Mouse (Mus musculus): ENCODE measurements around the gene Ccdc3. TPM values are rescaled to one million over a fixed set of nuclear protein-coding genes. Genes with fewer than 3 reads are reported as not detected.
A peak's percentile ranks its signal among the peaks of the same experiment; 100 is the strongest.

Ccdc3 gene
- polyA plus RNA-seq, 1 experiment from 2014 or later: 7.9 TPM

- peak overlapping the region; percentile 65 for H3K27ac ChIP-seq (ENCODE audit: low read depth, low read length)
- peaks cover 9% of the 10 kb centered on the region for H3K4me1 ChIP-seq (ENCODE audit: control insufficient read depth, insufficient read depth, low read depth, low read length)
- no peaks in the 10 kb centered on the region for H3K27me3 ChIP-seq (replicated peaks; ENCODE audit: control insufficient read depth, insufficient read depth, low read length)
- H3K4me3 ChIP-seq (ENCODE audit: low read length): no peak overlapping the region
- H3K36me3 ChIP-seq (ENCODE audit: control insufficient read depth, insufficient read depth, low read length): no peaks in the 10 kb centered on the region
- WGBS: 18% methylated on average over 8 of the region's 8 CpGs
- peak overlapping the region; percentile 44; the same call in 1 of the 2 replicates for H3K9ac ChIP-seq (ENCODE audit: low read depth, low read length)
- ATAC-seq: peak; percentile 75
- no peaks in the 10 kb centered on the region for H3K9me3 ChIP-seq (ENCODE audit: control insufficient read depth, low read length)
- H3K4me2 ChIP-seq (ENCODE audit: low read length): no peak overlapping the region
Observed at GRCm38 (mm10) chr2:5112785-5113291, 24.7 kb upstream of the Ccdc3 start.

GRCm38 (mm10) chr2:5114386-5114785 lies 23.2 kb upstream of the Ccdc3 start:
- no peak for ATAC-seq
- Histone ChIP-seq H3K9me3 (ENCODE audit: control insufficient read depth, low read length) (no peaks in the 10 kb centered on the region), H3K27me3 (replicated peaks; ENCODE audit: control insufficient read depth, insufficient read depth, low read length) (no peaks in the 10 kb centered on the region), H3K36me3 (ENCODE audit: control insufficient read depth, insufficient read depth, low read length) (no peaks in the 10 kb centered on the region), H3K4me1 (ENCODE audit: control insufficient read depth, insufficient read depth, low read depth, low read length) (peaks cover 9% of the 10 kb centered on the region), H3K27ac (ENCODE audit: low read depth, low read length) (no peak overlapping the region), H3K9ac (ENCODE audit: low read depth, low read length) (no peak overlapping the region), H3K4me2 (ENCODE audit: low read length) (no peak overlapping the region), H3K4me3 (ENCODE audit: low read length) (no peak overlapping the region)
- WGBS: 95% methylated on average over 8 of the region's 8 CpGs

GRCm38 (mm10) chr2:5116856-5117532 lies 20.6 kb upstream of the Ccdc3 start:
- ATAC-seq: peak; percentile 94
- 18% methylated on average over 5 of the region's 5 CpGs for WGBS

GRCm38 (mm10) chr2:5125506-5125905 lies 12.1 kb upstream of the Ccdc3 start:
- Histone ChIP-seq H3K4me3 (ENCODE audit: low read length) (no peak overlapping the region), H3K9me3 (ENCODE audit: control insufficient read depth, low read length) (no peaks in the 10 kb centered on the region), H3K4me1 (ENCODE audit: control insufficient read depth, insufficient read depth, low read depth, low read length) (peaks cover 3% of the 10 kb centered on the region; the same call in 1 of the 2 replicates), H3K27ac (ENCODE audit: low read depth, low read length) (no peak overlapping the region), H3K36me3 (ENCODE audit: control insufficient read depth, insufficient read depth, low read length) (no peaks in the 10 kb centered on the region), H3K9ac (ENCODE audit: low read depth, low read length) (no peak overlapping the region), H3K4me2 (ENCODE audit: low read length) (no peak overlapping the region), H3K27me3 (replicated peaks; ENCODE audit: control insufficient read depth, insufficient read depth, low read length) (no peaks in the 10 kb centered on the region)
- WGBS: 23% methylated on average over 6 of the region's 6 CpGs
- no peak for ATAC-seq

More at GRCm38 (mm10) chr2:5116856-5117532, 20.6 kb upstream of the Ccdc3 start:
- no peaks in the 10 kb centered on the region for H3K27me3 ChIP-seq (replicated peaks; ENCODE audit: control insufficient read depth, insufficient read depth, low read length)
- H3K4me2 ChIP-seq (ENCODE audit: low read length): peak overlapping the region; percentile 18; the same call in 1 of the 2 replicates
- no peaks in the 10 kb centered on the region for H3K9me3 ChIP-seq (ENCODE audit: control insufficient read depth, low read length)
- peak overlapping the region; percentile 57 for H3K27ac ChIP-seq (ENCODE audit: low read depth, low read length)
- no peak overlapping the region for H3K4me3 ChIP-seq (ENCODE audit: low read length)
- H3K36me3 ChIP-seq (ENCODE audit: control insufficient read depth, insufficient read depth, low read length): no peaks in the 10 kb centered on the region
- peaks cover 9% of the 10 kb centered on the region for H3K4me1 ChIP-seq (ENCODE audit: control insufficient read depth, insufficient read depth, low read depth, low read length)
- no peak overlapping the region for H3K9ac ChIP-seq (ENCODE audit: low read depth, low read length)

- Histone ChIP-seq H3K27ac (ENCODE audit: low read depth, low read length) (no peak overlapping the region), H3K4me3 (ENCODE audit: low read length) (no peak overlapping the region), H3K9me3 (ENCODE audit: control insufficient read depth, low read length) (no peaks in the 10 kb centered on the region), H3K4me2 (ENCODE audit: low read length) (no peak overlapping the region), H3K27me3 (replicated peaks; ENCODE audit: control insufficient read depth, insufficient read depth, low read length) (no peaks in the 10 kb centered on the region), H3K36me3 (ENCODE audit: control insufficient read depth, insufficient read depth, low read length) (no peaks in the 10 kb centered on the region), H3K9ac (ENCODE audit: low read depth, low read length) (no peak overlapping the region), H3K4me1 (ENCODE audit: control insufficient read depth, insufficient read depth, low read depth, low read length) (peaks cover 3% of the 10 kb centered on the region; the same call in 1 of the 2 replicates)
- peak; percentile 65 for ATAC-seq
- 57% methylated on average over 5 of the region's 5 CpGs for WGBS
Observed at GRCm38 (mm10) chr2:5127369-5127768, 10.2 kb upstream of the Ccdc3 start.

GRCm38 (mm10) chr2:5129099-5129498 lies 8.5 kb upstream of the Ccdc3 start:
- peaks cover 3% of the 10 kb centered on the region; the same call in 1 of the 2 replicates for H3K4me1 ChIP-seq (ENCODE audit: control insufficient read depth, insufficient read depth, low read depth, low read length)
- H3K4me2 ChIP-seq (ENCODE audit: low read length): no peak overlapping the region
- no peak overlapping the region; the same call in 1 of the 2 replicates for H3K9ac ChIP-seq (ENCODE audit: low read depth, low read length)
- no peak for ATAC-seq
- H3K4me3 ChIP-seq (ENCODE audit: low read length): no peak overlapping the region
- 66% methylated on average over 3 of the region's 3 CpGs for WGBS
- no peak overlapping the region for H3K27ac ChIP-seq (ENCODE audit: low read depth, low read length)
- no peaks in the 10 kb centered on the region for H3K9me3 ChIP-seq (ENCODE audit: control insufficient read depth, low read length)
- H3K36me3 ChIP-seq (ENCODE audit: control insufficient read depth, insufficient read depth, low read length): no peaks in the 10 kb centered on the region
- no peaks in the 10 kb centered on the region for H3K27me3 ChIP-seq (replicated peaks; ENCODE audit: control insufficient read depth, insufficient read depth, low read length)

- Histone ChIP-seq H3K4me1 (ENCODE audit: control insufficient read depth, insufficient read depth, low read depth, low read length) (peaks cover 3% of the 10 kb centered on the region; the same call in 1 of the 2 replicates), H3K9me3 (ENCODE audit: control insufficient read depth, low read length) (no peaks in the 10 kb centered on the region), H3K9ac (ENCODE audit: low read depth, low read length) (no peak overlapping the region), H3K36me3 (ENCODE audit: control insufficient read depth, insufficient read depth, low read length) (no peaks in the 10 kb centered on the region), H3K27ac (ENCODE audit: low read depth, low read length) (no peak overlapping the region), H3K4me2 (ENCODE audit: low read length) (no peak overlapping the region), H3K4me3 (ENCODE audit: low read length) (no peak overlapping the region), H3K27me3 (replicated peaks; ENCODE audit: control insufficient read depth, insufficient read depth, low read length) (peaks cover 4% of the 10 kb centered on the region)
- WGBS: 97% methylated on average over 4 of the region's 4 CpGs
- no peak for ATAC-seq
Observed at GRCm38 (mm10) chr2:5132046-5132445, 5.5 kb upstream of the Ccdc3 start.

GRCm38 (mm10) chr2:5134959-5135743 lies 2.4 kb upstream of the Ccdc3 start:
- Histone ChIP-seq H3K36me3 (ENCODE audit: control insufficient read depth, insufficient read depth, low read length) (no peaks in the 10 kb centered on the region), H3K4me3 (ENCODE audit: low read length) (no peak overlapping the region), H3K27me3 (replicated peaks; ENCODE audit: control insufficient read depth, insufficient read depth, low read length) (peaks cover 17% of the 10 kb centered on the region), H3K9me3 (ENCODE audit: control insufficient read depth, low read length) (no peaks in the 10 kb centered on the region), H3K4me1 (ENCODE audit: control insufficient read depth, insufficient read depth, low read depth, low read length) (peaks cover 8% of the 10 kb centered on the region), H3K4me2 (ENCODE audit: low read length) (no peak overlapping the region), H3K9ac (ENCODE audit: low read depth, low read length) (no peak overlapping the region), H3K27ac (ENCODE audit: low read depth, low read length) (no peak overlapping the region)
- 80% methylated on average over 5 of the region's 5 CpGs for WGBS
- no peak for ATAC-seq

GRCm38 (mm10) chr2:5139961-5140360 lies 2.4 kb downstream of the Ccdc3 start:
- no peak for ATAC-seq
- WGBS: 40% methylated on average over 4 of the region's 4 CpGs
- Histone ChIP-seq H3K36me3 (ENCODE audit: control insufficient read depth, insufficient read depth, low read length) (no peaks in the 10 kb centered on the region), H3K27ac (ENCODE audit: low read depth, low read length) (no peak overlapping the region), H3K4me2 (ENCODE audit: low read length) (no peak overlapping the region), H3K27me3 (replicated peaks; ENCODE audit: control insufficient read depth, insufficient read depth, low read length) (peaks cover 17% of the 10 kb centered on the region), H3K9me3 (ENCODE audit: control insufficient read depth, low read length) (no peaks in the 10 kb centered on the region), H3K9ac (ENCODE audit: low read depth, low read length) (no peak overlapping the region), H3K4me3 (ENCODE audit: low read length) (no peak overlapping the region), H3K4me1 (ENCODE audit: control insufficient read depth, insufficient read depth, low read depth, low read length) (peaks cover 8% of the 10 kb centered on the region)

All from hindbrain, embryonic 16.5 days (tissue).